Mouse (Mus musculus): Measurements from ENCODE around the gene Crmp1. TPM values are rescaled to one million over a fixed set of nuclear protein-coding genes. Genes with fewer than 3 reads are reported as not detected.

Gene Crmp1
- polyA plus RNA-seq, 1 experiment from 2014 or later, result 47.6 TPM

Other genes with a start within 250 kb of the Crmp1 start
- 0.12 TPM in 1 of 2 replicates, not detected in the other for gene Gm1043, start 156.6 kb upstream of the Crmp1 start, polyA plus RNA-seq (2014; fragmentation: Nextera tagmentation; extraction: Ambion mirVana)
- gene Evc, start 95.0 kb downstream of the Crmp1 start, polyA plus RNA-seq (2014; fragmentation: Nextera tagmentation; extraction: Ambion mirVana), result 15.9 and 16.7 TPM in 2 replicates
- gene Evc2, start 96.6 kb downstream of the Crmp1 start, polyA plus RNA-seq (2014; fragmentation: Nextera tagmentation; extraction: Ambion mirVana), result 16.2 and 17.0 TPM in 2 replicates

All from stomach, embryonic 14.5 days (tissue).